Mouse (Mus musculus) lung, embryonic 16.5 days (tissue): ENCODE measurements around the gene Cdk6. TPM values are rescaled to one million over a fixed set of nuclear protein-coding genes. Genes with fewer than 3 reads are reported as not detected.
"Not testable (repeated sequence)": the region's sequence is repeated elsewhere in the genome, so short reads cannot be mapped to it uniquely, and the experiment has no call there.

ENCODE experiments used
- ATAC-seq: fragments of 200-750 bp; cut with Nextera tagmentation; 2 replicates; pipeline ENCODE4 v1.8.0; 2017; ENCODE audit warnings: low read depth, mild to moderate bottlenecking, moderate library complexity
- H3K27ac ChIP-seq: fragments of 300-500 bp; sonication (generic); 2 replicates; pipeline ENCODE4 v1.5.1; 2014; ENCODE audit warnings: mild to moderate bottlenecking, control low read depth, low read length
- H3K27me3 ChIP-seq: fragments of 300-500 bp; sonication (generic); 2 replicates; pipeline ENCODE4 v1.6.1; 2014; ENCODE audit warnings: low read depth, low read length, mixed read lengths; ENCODE audit not compliant: control insufficient read depth, insufficient read depth
- H3K36me3 ChIP-seq: fragments of 300-500 bp; sonication (generic); 2 replicates; pipeline ENCODE4 v1.6.1; 2014; ENCODE audit warnings: low read length; ENCODE audit not compliant: control insufficient read depth, insufficient read depth
- H3K4me1 ChIP-seq: fragments of 300-500 bp; sonication (generic); replicated peaks from 2 replicates; pipeline ENCODE4 v1.6.1; 2014; ENCODE audit warnings: low read length, mixed read lengths; ENCODE audit not compliant: control insufficient read depth, insufficient read depth
- H3K4me2 ChIP-seq: fragments of 300-500 bp; sonication (generic); 2 replicates; pipeline ENCODE4 v1.6.1; 2014; ENCODE audit warnings: low read depth, low read length, control low read depth
- H3K4me3 ChIP-seq: fragments of 300-500 bp; sonication (generic); 2 replicates; pipeline ENCODE4 v1.5.1; 2014; ENCODE audit warnings: mild to moderate bottlenecking, low read length, control low read depth
- H3K9ac ChIP-seq: fragments of 300-500 bp; sonication (generic); 2 replicates; pipeline ENCODE4 v1.6.1; 2014; ENCODE audit warnings: low read length, control low read depth
- H3K9me3 ChIP-seq: fragments of 300-500 bp; sonication (generic); 2 replicates; pipeline ENCODE4 v1.6.1; 2016; ENCODE audit warnings: low read length; ENCODE audit not compliant: control insufficient read depth
- WGBS: fragments of 180-500 bp; shearing (Covaris S2); extraction: QIAGEN DNeasy Blood & Tissue Kit; methylation state at CpG from one replicate; pipeline ENCODE4 v1.1.7; 2014; 5-methylcytosine and 5-hydroxymethylcytosine counted together
- polyA plus RNA-seq: library from polyadenylated mRNA; unstranded; fragments of >200 nt; fragmentation: Nextera tagmentation; extraction: Ambion mirVana; gene quantifications from 2 replicates; pipeline ENCODE4 v1.2.1, GENCODE M21; 2015

The Cdk6 gene
- polyA plus RNA-seq, 1 experiment from 2014 or later = 33.7 TPM

DNA sequence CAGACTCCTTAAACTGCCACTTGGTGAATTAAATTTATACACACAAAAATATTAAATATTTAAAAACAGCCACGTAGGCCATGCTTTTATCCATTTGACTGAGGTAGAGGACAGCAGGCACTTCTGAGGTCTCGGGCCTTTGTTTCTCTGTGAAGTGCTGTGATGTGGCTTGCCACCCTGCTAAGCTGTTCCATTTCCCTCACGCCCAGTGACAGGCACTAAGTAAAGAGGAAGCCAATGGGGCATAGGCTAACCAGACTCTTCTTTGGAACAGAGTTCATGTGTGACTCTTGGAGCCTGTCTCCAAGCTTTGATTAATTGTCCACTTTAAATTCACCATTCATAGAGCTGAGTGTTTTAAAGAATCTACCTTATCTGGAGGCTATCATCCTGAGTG lies 79.5 kb downstream of the Cdk6 start:
- no peaks in the 10 kb centered on the region for H3K36me3 ChIP-seq
- H3K4me2 ChIP-seq = no peak overlapping the region
- 47% methylated on average over 3 of the region's 3 CpGs for WGBS
- no peak overlapping the region for H3K27ac ChIP-seq
- H3K4me3 ChIP-seq = no peak overlapping the region
- 0 out of 2 replicates have a peak, but pooled peaks cover 4% of the 10 kb centered on the region for H3K4me1 ChIP-seq
- H3K9ac ChIP-seq = no peak overlapping the region
- peak; percentile 36; the same call in 1 of the 2 replicates for ATAC-seq
- H3K27me3 ChIP-seq = no peaks in the 10 kb centered on the region
- H3K9me3 ChIP-seq = no peaks in the 10 kb centered on the region

DNA sequence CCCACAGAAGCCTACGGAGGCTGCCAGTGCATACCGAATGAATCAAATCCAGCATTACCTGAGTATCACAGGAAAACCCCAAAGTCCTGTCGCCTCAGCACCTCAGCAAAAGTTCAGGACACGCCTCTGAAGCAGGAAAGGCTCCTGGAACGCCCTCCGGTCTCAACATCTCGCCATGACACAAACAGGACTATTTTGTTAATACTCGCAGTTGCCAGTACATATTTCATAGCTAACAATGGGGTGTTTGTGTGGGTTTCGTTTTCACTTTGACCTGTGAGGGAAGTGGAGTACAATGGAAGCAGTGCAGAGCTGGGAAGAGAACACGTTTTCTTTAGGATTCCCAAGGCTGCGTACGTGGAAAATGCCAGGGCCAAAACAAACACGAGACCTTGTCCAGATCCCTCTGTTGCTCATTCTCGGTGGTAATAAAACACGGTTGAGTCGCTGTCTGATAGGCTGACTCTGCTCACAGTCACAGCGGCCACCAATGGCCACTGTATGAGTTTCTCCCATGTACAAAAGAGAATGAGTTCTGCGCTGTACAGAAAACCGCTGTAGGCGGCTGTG lies 91.9 kb downstream of the Cdk6 start:
- ATAC-seq, H3K27me3 ChIP-seq, H3K9me3 ChIP-seq, H3K4me1 ChIP-seq, H3K9ac ChIP-seq, H3K4me3 ChIP-seq, H3K27ac ChIP-seq, H3K4me2 ChIP-seq, H3K36me3 ChIP-seq: not testable (repeated sequence)
- 82% methylated on average over 19 of the region's 20 CpGs for WGBS

DNA sequence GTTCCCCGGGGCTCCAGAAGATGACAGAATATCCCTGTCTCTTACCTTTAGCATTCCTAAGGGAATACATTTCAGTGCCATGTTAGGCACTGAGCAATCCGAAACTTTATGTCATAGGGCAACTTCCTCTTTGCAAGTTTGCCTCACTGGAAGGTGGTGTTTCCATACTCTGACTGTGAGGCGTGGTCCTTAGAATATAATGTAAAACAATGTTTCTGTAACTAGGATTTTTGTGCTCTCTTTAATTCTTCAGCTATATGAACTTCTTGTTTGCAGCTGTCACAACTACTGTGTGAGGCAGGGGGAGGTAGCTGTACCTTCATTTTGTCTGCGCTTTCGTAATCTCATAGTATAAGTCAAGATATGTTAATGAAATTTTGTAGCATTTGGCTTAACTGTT lies 92.8 kb downstream of the Cdk6 start:
- H3K4me2 ChIP-seq, H3K27ac ChIP-seq, H3K4me3 ChIP-seq, ATAC-seq, H3K9ac ChIP-seq, H3K36me3 ChIP-seq, H3K9me3 ChIP-seq, H3K27me3 ChIP-seq, H3K4me1 ChIP-seq: not testable (repeated sequence)
- 89% methylated on average over 5 of the region's 5 CpGs for WGBS

DNA sequence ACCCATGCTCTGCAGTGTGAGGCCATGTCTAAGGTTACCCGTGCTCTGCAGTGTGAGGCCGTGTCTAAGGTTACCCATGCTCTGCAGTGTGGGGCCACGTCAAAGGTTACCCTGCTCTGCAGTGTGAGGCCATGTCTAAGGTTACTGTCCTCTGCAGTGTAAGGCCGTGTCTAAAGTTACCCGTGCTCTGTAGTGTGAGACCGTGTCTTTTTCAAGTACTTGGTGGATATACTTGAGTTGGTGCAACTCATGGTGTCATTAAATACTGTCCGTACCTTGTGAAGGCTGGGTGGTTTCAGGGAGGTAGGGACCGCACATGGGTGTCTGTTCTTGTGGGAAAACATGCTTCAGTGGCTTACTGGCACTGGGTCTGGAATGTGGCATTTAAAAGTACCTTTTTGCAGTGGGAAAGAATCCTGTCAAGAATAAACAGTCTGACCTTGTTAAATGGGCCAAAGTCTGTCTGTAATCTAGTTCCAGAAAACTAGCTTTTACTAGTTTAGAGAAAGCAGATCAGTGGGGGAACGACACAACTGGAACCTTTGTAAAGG lies 97.2 kb downstream of the Cdk6 start:
- not testable (repeated sequence) for H3K9ac ChIP-seq, ATAC-seq, H3K4me3 ChIP-seq, H3K4me1 ChIP-seq, H3K27me3 ChIP-seq, H3K27ac ChIP-seq, H3K9me3 ChIP-seq, H3K36me3 ChIP-seq, H3K4me2 ChIP-seq
- 54% methylated on average over 9 of the region's 9 CpGs for WGBS

DNA sequence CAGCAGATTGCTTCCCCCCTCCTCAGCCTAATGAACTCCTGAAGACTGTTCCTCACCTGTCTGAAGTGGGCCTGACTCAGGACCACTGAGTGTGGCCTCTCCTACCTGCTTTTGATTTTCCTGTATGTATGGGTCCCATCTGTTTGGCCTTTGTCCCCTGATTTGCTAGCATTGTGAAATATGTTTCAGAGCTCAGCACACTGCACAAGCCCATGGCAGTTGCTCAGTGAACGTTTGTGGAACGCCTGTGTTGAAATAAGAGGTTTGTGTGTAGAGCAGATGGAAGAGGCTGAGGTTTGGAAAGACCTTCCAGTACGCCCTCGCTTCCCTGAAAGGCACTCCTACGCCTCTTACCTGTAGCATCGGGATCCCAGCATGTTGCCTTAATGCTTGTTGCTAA lies 98.1 kb downstream of the Cdk6 start:
- H3K4me3 ChIP-seq, H3K36me3 ChIP-seq, ATAC-seq, H3K27ac ChIP-seq, H3K27me3 ChIP-seq, H3K9me3 ChIP-seq, H3K9ac ChIP-seq, H3K4me2 ChIP-seq, H3K4me1 ChIP-seq: not testable (repeated sequence)
- 67% methylated on average over 6 of the region's 6 CpGs for WGBS

DNA sequence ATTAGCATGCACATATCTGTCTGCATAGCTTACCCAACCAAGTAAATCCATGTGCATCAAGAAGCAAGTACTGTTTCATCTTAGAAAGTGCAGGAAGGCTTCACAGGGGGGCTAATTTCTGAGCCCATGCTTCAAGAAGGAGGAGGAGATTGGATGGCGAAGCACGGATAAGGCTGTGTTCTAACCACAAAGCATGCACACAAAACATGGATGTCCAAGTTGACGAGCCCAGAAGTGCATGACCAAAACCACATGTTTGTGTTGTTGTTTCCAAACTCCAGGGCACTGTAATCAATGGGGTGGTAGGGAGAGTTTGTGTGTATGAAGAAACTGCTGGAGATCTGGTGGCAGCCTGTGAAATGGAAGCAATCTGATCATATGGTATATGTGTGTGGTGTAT lies 101.2 kb downstream of the Cdk6 start:
- H3K4me2 ChIP-seq, H3K27me3 ChIP-seq, H3K27ac ChIP-seq, H3K36me3 ChIP-seq, H3K4me3 ChIP-seq, H3K9me3 ChIP-seq, H3K4me1 ChIP-seq, ATAC-seq, H3K9ac ChIP-seq: not testable (repeated sequence)
- WGBS = 87% methylated on average over 3 of the region's 3 CpGs

DNA sequence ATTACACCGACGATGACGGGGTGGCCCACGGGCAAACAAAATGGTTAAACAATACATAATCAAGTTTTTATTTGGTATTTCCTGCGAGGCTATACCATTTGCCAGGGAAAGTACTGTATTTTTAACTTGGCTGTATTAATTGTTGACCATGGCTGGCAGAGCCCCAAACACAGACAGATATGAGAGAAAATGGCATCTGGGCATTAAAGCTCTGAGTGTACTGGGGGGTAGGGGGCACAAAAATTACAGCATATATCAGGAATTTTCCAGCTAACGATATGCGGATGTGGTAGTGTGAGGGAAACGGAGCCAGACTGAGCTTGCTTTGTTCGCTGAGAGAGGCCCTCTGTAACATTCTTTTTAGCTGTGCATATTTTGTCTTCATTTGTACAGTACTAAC lies 109.9 kb downstream of the Cdk6 start:
- H3K4me3 ChIP-seq, H3K9me3 ChIP-seq, H3K9ac ChIP-seq, H3K4me1 ChIP-seq, ATAC-seq, H3K27me3 ChIP-seq, H3K27ac ChIP-seq, H3K36me3 ChIP-seq: not testable (repeated sequence)
- 8% methylated on average over 9 of the region's 9 CpGs for WGBS
- 0 out of 2 replicates have a peak overlapping the region, but pooled peaks have one; percentile 20 for H3K4me2 ChIP-seq

DNA sequence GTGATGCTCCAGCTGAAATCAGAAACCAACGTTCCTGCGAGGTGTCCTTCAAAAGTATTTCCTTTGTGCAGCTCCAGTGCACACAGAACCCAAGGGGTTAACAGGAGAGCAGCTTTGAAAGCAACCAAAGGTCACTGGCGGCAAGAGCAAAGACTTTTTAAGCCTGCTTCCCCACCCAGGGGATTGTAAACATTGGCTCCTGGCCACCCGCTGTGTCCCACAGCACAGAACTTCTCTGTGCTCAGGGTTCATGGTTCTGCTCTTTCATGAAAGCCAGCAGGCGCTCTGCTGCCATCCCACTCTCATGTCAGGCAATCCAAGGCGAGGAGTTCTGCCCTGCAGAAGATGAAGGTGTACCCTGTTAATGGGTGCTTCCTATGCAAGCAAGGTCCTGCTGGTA lies 112.7 kb downstream of the Cdk6 start:
- H3K27me3 ChIP-seq, H3K9me3 ChIP-seq, H3K4me3 ChIP-seq, H3K4me2 ChIP-seq, H3K4me1 ChIP-seq, H3K36me3 ChIP-seq, H3K9ac ChIP-seq: not testable (repeated sequence)
- peak overlapping the region; percentile 53 for H3K27ac ChIP-seq
- ATAC-seq = peak; percentile 60; the same call in 1 of the 2 replicates
- 6% methylated on average over 6 of the region's 6 CpGs for WGBS

DNA sequence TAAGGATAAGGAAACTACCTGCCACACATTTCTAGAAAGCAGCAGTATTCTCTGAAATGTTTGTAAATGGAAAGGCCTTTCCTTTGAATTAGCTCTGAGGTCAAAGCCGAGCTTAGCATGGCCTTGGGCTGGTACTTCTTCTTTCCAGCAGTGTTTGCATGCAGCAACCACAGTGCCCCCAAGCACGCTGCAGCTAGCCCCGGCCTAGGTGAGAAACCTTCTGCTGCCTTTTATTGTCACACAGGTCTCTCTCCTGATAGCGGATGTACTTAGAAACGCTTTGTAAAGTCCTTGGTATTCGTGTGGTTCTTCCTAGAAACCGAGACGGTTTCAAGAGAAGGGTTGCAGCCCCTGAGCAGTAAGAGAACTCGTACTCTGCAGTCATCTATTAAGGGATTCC lies 119.6 kb downstream of the Cdk6 start:
- ATAC-seq = no peak
- H3K4me3 ChIP-seq = no peak overlapping the region
- H3K36me3 ChIP-seq = no peaks in the 10 kb centered on the region
- H3K4me2 ChIP-seq = no peak overlapping the region
- no peak overlapping the region for H3K27ac ChIP-seq
- H3K9ac ChIP-seq = no peak overlapping the region
- peaks cover 11% of the 10 kb centered on the region for H3K4me1 ChIP-seq
- H3K27me3 ChIP-seq = no peaks in the 10 kb centered on the region
- WGBS = 49% methylated on average over 9 of the region's 9 CpGs
- H3K9me3 ChIP-seq = no peaks in the 10 kb centered on the region

DNA sequence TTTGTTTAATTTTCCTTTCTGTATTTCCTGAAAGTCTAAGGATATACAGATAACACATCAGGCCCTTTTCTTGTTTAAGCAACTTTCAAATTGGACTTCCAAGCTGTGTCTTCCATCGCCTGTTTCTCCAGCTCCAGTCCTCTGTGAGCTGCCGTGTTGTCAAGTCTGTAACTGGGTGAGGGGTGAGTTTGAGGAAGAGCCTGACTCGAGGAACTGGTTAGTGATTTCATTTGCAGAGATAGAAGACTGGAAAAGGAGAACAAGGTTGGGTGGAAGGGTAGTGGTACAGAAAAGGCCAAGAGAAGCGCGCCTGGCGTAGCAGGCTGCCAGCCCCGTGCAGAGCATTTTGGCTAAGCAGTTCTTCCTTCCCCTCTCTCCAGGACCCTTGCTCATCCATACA lies 120.1 kb downstream of the Cdk6 start:
- Histone ChIP-seq H3K36me3 (no peaks in the 10 kb centered on the region), H3K27ac (no peak overlapping the region), H3K9ac (no peak overlapping the region), H3K4me1 (peaks cover 16% of the 10 kb centered on the region), H3K4me2 (no peak overlapping the region), H3K4me3 (no peak overlapping the region), H3K9me3 (no peaks in the 10 kb centered on the region), H3K27me3 (no peaks in the 10 kb centered on the region)
- WGBS = 72% methylated on average over 7 of the region's 7 CpGs
- no peak for ATAC-seq
